Mouse (Mus musculus): ENCODE results near the gene Slc25a47.

DNA sequence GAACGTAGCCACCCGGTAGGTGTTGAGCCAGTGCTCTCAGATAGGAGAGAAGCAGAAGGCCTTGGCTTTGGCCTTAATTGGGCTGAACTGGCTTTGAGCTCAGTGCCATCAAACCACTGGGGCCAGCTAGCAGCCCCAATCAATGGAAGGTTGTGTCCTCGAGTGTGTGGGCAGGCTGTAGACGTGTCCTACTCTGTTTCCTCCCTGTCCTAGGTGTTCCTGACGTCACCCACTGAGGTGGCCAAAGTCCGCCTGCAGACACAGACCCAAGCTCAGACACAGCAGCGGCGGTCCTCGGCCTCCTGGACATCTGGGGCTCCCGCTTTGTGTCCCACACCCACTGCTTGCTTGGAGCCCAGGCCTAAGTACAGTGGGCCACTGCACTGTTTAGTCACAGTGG lies 19.2 kb downstream of the Slc25a47 start:
- no peak for TF ChIP-seq CTCF (IDR thresholded peaks at IDR 0.05; ENCODE audit: low read depth)
- TF ChIP-seq EP300 (optimal IDR thresholded peaks at IDR 0.05) = no peak
